Mouse (Mus musculus) embryonic facial prominence, embryonic 12.5 days (tissue): Measurements from ENCODE around the gene Zfyve28. TPM values are rescaled to one million over a fixed set of nuclear protein-coding genes. Genes with fewer than 3 reads are reported as not detected.

Source experiments
- ATAC-seq: fragments of 200-750 bp; cut with Nextera tagmentation; 2 replicates; pipeline ENCODE4 v1.8.0; 2017; ENCODE audit not compliant: insufficient number of reproducible peaks, insufficient read depth, low FRiP score, low TSS enrichment
- H3K27ac ChIP-seq: fragments of 300-500 bp; sonication (generic); 2 replicates; pipeline ENCODE4 v1.5.1; 2016; ENCODE audit warnings: mild to moderate bottlenecking
- H3K27me3 ChIP-seq: fragments of 300-500 bp; sonication (generic); 2 replicates; pipeline ENCODE4 v1.6.1; 2016; ENCODE audit warnings: mild to moderate bottlenecking, moderate library complexity
- H3K36me3 ChIP-seq: fragments of 300-500 bp; sonication (generic); 2 replicates; pipeline ENCODE4 v1.6.1; 2016; ENCODE audit warnings: mild to moderate bottlenecking
- H3K4me1 ChIP-seq: fragments of 300-500 bp; sonication (generic); 2 replicates; pipeline ENCODE4 v1.6.1; 2016
- H3K4me2 ChIP-seq: fragments of 300-500 bp; sonication (generic); replicated peaks from 2 replicates; pipeline ENCODE4 v1.6.1; 2016; ENCODE audit warnings: mild to moderate bottlenecking, moderate library complexity
- H3K4me3 ChIP-seq: fragments of 300-500 bp; sonication (generic); 2 replicates; pipeline ENCODE4 v1.5.1; 2016; ENCODE audit warnings: mild to moderate bottlenecking
- H3K9ac ChIP-seq: fragments of 300-500 bp; sonication (generic); 2 replicates; pipeline ENCODE4 v1.6.1; 2016; ENCODE audit warnings: mild to moderate bottlenecking, moderate library complexity
- H3K9me3 ChIP-seq: fragments of 300-500 bp; sonication (generic); 2 replicates; pipeline ENCODE4 v1.6.1; 2016; ENCODE audit warnings: mild to moderate bottlenecking, moderate library complexity
- WGBS: fragments of 180-500 bp; shearing (Covaris S2); methylation state at CpG from one replicate; pipeline ENCODE4 v1.1.7; 2016; 5-methylcytosine and 5-hydroxymethylcytosine counted together
- polyA plus RNA-seq: library from polyadenylated mRNA; unstranded; fragments of >200 nt; fragmentation: Nextera tagmentation; extraction: Ambion mirVana; gene quantifications from 2 replicates; pipeline ENCODE4 v1.2.1, GENCODE M21; 2016

Zfyve28 gene
- polyA plus RNA-seq, 1 experiment from 2014 or later: 1.5 TPM

- WGBS: 79% methylated on average over 5 of the region's 5 CpGs
- Histone ChIP-seq H3K4me2 (no peak overlapping the region), H3K27me3 (no peaks in the 10 kb centered on the region), H3K27ac (no peak overlapping the region), H3K4me3 (no peak overlapping the region), H3K36me3 (no peaks in the 10 kb centered on the region), H3K9me3 (no peaks in the 10 kb centered on the region), H3K4me1 (no peaks in the 10 kb centered on the region), H3K9ac (no peak overlapping the region)
- no peak for ATAC-seq
Measured at GRCm38 (mm10) chr5:34224515-34224914, 63.7 kb downstream of the Zfyve28 start.

- Histone ChIP-seq H3K4me3 (no peak overlapping the region), H3K9ac (no peak overlapping the region), H3K27ac (no peak overlapping the region), H3K27me3 (no peaks in the 10 kb centered on the region), H3K4me1 (no peaks in the 10 kb centered on the region), H3K4me2 (no peak overlapping the region), H3K36me3 (no peaks in the 10 kb centered on the region), H3K9me3 (no peaks in the 10 kb centered on the region)
- no peak for ATAC-seq
- WGBS: 79% methylated on average over 4 of the region's 4 CpGs
Measured at GRCm38 (mm10) chr5:34220001-34220400, 68.2 kb downstream of the Zfyve28 start.

- 66% methylated on average over 5 of the region's 5 CpGs for WGBS
- H3K4me1 ChIP-seq: no peaks in the 10 kb centered on the region
- H3K27me3 ChIP-seq: no peaks in the 10 kb centered on the region
- ATAC-seq: no peak
- H3K9ac ChIP-seq: no peak overlapping the region
- no peak overlapping the region for H3K4me2 ChIP-seq
- H3K4me3 ChIP-seq: no peak overlapping the region
- no peaks in the 10 kb centered on the region for H3K9me3 ChIP-seq
- no peaks in the 10 kb centered on the region for H3K36me3 ChIP-seq
- no peak overlapping the region for H3K27ac ChIP-seq
Measured at GRCm38 (mm10) chr5:34218672-34219071, 69.6 kb downstream of the Zfyve28 start.

- Histone ChIP-seq H3K4me2 (no peak overlapping the region), H3K27ac (no peak overlapping the region), H3K4me3 (no peak overlapping the region), H3K9me3 (no peaks in the 10 kb centered on the region), H3K4me1 (no peaks in the 10 kb centered on the region), H3K9ac (no peak overlapping the region), H3K36me3 (no peaks in the 10 kb centered on the region), H3K27me3 (no peaks in the 10 kb centered on the region)
- ATAC-seq: no peak
- WGBS: 60% methylated on average over 9 of the region's 9 CpGs
Measured at GRCm38 (mm10) chr5:34217756-34218155, 70.5 kb downstream of the Zfyve28 start.

DNA sequence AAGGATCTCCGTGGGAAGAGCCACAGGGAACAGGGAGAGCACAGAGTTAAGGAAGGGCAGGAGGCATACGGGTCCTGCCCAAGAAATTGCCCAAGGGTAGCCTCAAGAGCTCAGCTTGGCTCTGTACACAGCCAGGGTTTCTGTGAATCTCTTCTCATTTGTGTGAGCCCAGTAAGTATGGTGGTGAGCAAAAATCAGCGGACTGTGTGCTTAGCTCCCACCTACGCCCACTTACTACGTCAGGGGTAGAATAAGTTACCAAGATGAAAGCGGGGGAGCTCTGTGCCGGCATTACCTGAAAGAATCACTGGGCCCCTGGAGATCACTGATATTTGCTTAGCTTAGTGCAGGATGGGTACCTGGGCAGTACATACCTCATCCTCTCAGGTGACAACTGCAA is 72.2 kb downstream of the Zfyve28 start:
- Histone ChIP-seq H3K4me1 (no peaks in the 10 kb centered on the region), H3K27me3 (no peaks in the 10 kb centered on the region), H3K9me3 (no peaks in the 10 kb centered on the region), H3K27ac (no peak overlapping the region), H3K4me3 (no peak overlapping the region), H3K4me2 (no peak overlapping the region), H3K9ac (no peak overlapping the region), H3K36me3 (no peaks in the 10 kb centered on the region)
- ATAC-seq: no peak
- 78% methylated on average over 7 of the region's 7 CpGs for WGBS

DNA sequence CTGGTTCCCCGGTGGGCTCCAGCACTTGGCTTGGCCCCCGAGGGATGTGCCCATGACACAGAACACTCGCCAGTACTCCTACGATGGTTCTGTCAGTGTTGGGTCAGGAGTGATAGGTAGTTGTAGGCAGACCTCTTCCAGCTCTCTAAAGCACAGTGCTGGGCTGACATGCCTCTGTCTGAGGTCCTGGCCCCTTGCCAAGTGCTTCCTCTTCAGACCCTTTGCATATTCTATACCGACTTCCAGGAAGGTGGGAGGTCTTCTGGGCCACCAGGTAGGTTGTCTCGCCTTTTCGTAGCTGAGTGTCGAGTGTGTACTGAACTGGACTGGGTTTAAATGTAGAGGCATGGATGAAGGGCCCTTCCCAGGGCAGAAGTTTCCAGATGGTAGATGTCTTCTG is 74.6 kb downstream of the Zfyve28 start:
- no peaks in the 10 kb centered on the region for H3K27me3 ChIP-seq
- H3K27ac ChIP-seq: no peak overlapping the region
- no peak overlapping the region for H3K9ac ChIP-seq
- no peak overlapping the region for H3K4me2 ChIP-seq
- H3K36me3 ChIP-seq: no peaks in the 10 kb centered on the region
- ATAC-seq: no peak
- 72% methylated on average over 8 of the region's 8 CpGs for WGBS
- no peaks in the 10 kb centered on the region for H3K4me1 ChIP-seq
- no peak overlapping the region for H3K4me3 ChIP-seq
- no peaks in the 10 kb centered on the region for H3K9me3 ChIP-seq

DNA sequence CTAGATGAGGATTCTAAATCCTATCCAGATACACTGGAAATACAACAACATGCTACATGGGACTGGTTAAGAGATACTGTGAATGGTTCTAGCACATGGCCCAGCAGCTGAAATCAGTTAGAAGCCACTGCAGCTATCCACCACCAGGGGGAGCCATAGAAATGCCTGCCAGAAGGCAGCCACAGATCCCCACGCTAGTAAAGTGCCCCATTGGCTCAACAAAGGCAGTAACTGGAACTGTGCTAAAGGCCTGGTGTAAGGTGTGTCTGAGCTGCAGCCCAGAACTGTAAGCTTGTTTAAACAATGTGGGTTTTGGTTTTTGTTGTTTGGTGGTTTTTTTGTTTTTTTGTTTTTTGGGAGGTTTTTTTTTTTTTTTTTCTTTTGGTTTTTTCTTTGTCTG is 78.0 kb downstream of the Zfyve28 start:
- Histone ChIP-seq H3K4me2 (no peak overlapping the region), H3K4me3 (no peak overlapping the region), H3K27me3 (no peaks in the 10 kb centered on the region), H3K9ac (no peak overlapping the region), H3K36me3 (no peaks in the 10 kb centered on the region), H3K27ac (no peak overlapping the region), H3K9me3 (no peaks in the 10 kb centered on the region), H3K4me1 (0 out of 2 replicates have a peak, but pooled peaks cover 5% of the 10 kb centered on the region)
- peak; percentile 84; the same call in 1 of the 2 replicates for ATAC-seq
- 6% methylated on average over 1 of the region's 1 CpGs for WGBS

GRCm38 (mm10) chr5:34207503-34207902 is 80.7 kb downstream of the Zfyve28 start:
- no peak overlapping the region for H3K9ac ChIP-seq
- no peak overlapping the region for H3K4me2 ChIP-seq
- 0 out of 2 replicates have a peak, but pooled peaks cover 5% of the 10 kb centered on the region for H3K4me1 ChIP-seq
- no peaks in the 10 kb centered on the region for H3K36me3 ChIP-seq
- no peak overlapping the region for H3K27ac ChIP-seq
- no peaks in the 10 kb centered on the region for H3K9me3 ChIP-seq
- H3K4me3 ChIP-seq: no peak overlapping the region
- WGBS: 48% methylated on average over 3 of the region's 3 CpGs
- H3K27me3 ChIP-seq: no peaks in the 10 kb centered on the region
- ATAC-seq: no peak

DNA sequence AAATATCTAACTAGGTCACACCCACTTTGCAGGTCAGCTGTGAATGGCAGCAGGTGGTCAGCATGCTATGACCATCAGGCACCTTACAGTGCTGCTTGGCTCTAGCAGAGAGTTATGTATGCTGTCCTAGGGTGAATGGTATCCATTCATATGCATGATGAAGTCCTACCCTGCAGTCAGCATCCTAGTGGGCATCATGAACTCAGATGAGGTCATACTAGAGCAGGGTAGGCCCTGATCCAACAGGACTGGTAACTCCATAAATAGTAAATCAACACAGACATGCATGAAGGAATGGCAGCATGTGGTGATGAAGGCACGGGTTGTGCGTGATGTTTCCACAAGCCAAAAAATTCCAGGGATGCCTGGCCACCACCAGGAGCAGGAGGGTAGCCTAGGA is 82.5 kb downstream of the Zfyve28 start:
- no peaks in the 10 kb centered on the region for H3K27me3 ChIP-seq
- no peak overlapping the region for H3K4me2 ChIP-seq
- no peak overlapping the region for H3K27ac ChIP-seq
- 0 out of 2 replicates have a peak, but pooled peaks cover 5% of the 10 kb centered on the region for H3K4me1 ChIP-seq
- no peaks in the 10 kb centered on the region for H3K36me3 ChIP-seq
- 71% methylated on average over 2 of the region's 2 CpGs for WGBS
- no peaks in the 10 kb centered on the region for H3K9me3 ChIP-seq
- no peak for ATAC-seq
- H3K9ac ChIP-seq: no peak overlapping the region
- no peak overlapping the region for H3K4me3 ChIP-seq

DNA sequence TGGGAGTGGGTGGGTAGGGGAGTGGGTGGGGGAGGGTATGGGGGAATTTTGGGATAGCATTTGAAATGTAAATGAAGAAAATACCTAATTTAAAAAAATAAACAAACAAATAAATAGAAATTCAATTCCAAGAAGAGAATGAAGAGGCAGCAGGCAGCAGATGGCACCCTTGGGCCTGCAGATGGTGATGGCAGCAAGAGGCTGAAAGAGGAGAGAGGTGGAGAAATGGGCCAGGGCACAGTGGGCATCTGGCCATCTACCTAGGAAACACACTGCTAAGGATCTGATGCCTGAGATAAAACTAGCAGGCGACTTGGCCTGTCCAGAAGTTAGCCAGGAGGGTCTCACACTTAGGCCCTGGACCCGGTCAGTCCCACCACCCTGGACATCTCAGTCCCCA is 83.3 kb downstream of the Zfyve28 start:
- Histone ChIP-seq H3K27me3 (no peaks in the 10 kb centered on the region), H3K27ac (no peak overlapping the region), H3K4me3 (no peak overlapping the region), H3K4me2 (no peak overlapping the region), H3K9ac (no peak overlapping the region), H3K9me3 (no peaks in the 10 kb centered on the region), H3K4me1 (0 out of 2 replicates have a peak, but pooled peaks cover 5% of the 10 kb centered on the region), H3K36me3 (no peaks in the 10 kb centered on the region)
- no peak for ATAC-seq
- WGBS: 78% methylated on average over 2 of the region's 2 CpGs

- H3K27ac ChIP-seq: no peak overlapping the region
- 90% methylated on average over 4 of the region's 4 CpGs for WGBS
- H3K9ac ChIP-seq: no peak overlapping the region
- H3K36me3 ChIP-seq: no peaks in the 10 kb centered on the region
- H3K9me3 ChIP-seq: no peaks in the 10 kb centered on the region
- no peak for ATAC-seq
- H3K4me2 ChIP-seq: no peak overlapping the region
- H3K4me3 ChIP-seq: no peak overlapping the region
- 0 out of 2 replicates have a peak, but pooled peaks cover 3% of the 10 kb centered on the region for H3K4me1 ChIP-seq
- no peaks in the 10 kb centered on the region for H3K27me3 ChIP-seq
Measured at GRCm38 (mm10) chr5:34202006-34202405, 86.2 kb downstream of the Zfyve28 start.

DNA sequence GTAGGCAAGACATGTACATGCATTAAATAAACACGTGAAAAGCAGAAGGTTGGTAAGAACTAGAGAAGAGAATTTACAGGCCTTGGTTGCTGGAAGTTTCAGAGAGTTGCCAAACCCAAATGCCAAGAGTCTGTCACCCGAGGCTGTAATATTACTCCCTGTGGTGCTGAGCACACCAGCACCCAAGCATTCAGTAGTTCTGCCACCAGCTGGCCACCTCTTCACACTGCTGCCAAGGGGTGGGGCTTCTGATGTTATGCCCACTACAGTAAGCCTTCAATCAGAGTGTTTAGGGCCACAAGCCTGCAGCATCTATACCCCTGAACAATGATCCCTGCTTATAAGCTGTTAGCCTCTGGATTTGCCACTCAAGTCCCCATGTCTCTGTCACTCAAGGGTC is 86.9 kb downstream of the Zfyve28 start:
- no peaks in the 10 kb centered on the region for H3K27me3 ChIP-seq
- H3K27ac ChIP-seq: no peak overlapping the region
- H3K36me3 ChIP-seq: no peaks in the 10 kb centered on the region
- no peak overlapping the region for H3K4me3 ChIP-seq
- H3K9me3 ChIP-seq: no peaks in the 10 kb centered on the region
- no peak overlapping the region for H3K9ac ChIP-seq
- ATAC-seq: no peak
- no peaks in the 10 kb centered on the region for H3K4me1 ChIP-seq
- H3K4me2 ChIP-seq: no peak overlapping the region
- WGBS: 58% methylated on average over 2 of the region's 2 CpGs

DNA sequence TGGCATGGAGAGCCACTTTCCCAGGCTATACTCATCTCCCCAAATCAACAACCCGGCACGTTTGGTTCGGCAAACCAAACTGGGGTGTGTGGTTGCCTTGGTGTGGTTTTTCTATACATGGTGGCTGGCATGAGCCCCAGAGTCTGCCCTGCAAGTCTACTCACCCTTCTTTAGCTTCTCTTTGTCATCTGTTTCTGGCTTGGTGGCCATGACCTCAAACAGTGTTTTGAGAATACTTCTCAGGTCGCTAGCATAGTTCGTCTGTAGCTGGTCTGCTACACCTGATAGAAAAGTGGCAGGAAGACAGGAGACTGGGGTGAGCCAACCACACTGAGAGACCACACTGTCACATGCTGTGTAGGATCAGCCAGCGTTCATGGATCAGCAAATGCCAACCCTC is 89.6 kb downstream of the Zfyve28 start:
- ATAC-seq: no peak
- no peaks in the 10 kb centered on the region for H3K4me1 ChIP-seq
- H3K36me3 ChIP-seq: no peaks in the 10 kb centered on the region
- H3K9ac ChIP-seq: no peak overlapping the region
- no peaks in the 10 kb centered on the region for H3K27me3 ChIP-seq
- WGBS: 84% methylated on average over 6 of the region's 6 CpGs
- no peak overlapping the region for H3K27ac ChIP-seq
- H3K9me3 ChIP-seq: no peaks in the 10 kb centered on the region
- no peak overlapping the region for H3K4me2 ChIP-seq
- H3K4me3 ChIP-seq: no peak overlapping the region
